Mouse (Mus musculus) heart, embryonic 10.5 days (tissue): Measurements from ENCODE around the gene Ndufb8. TPM values are rescaled to one million over a fixed set of nuclear protein-coding genes. Genes with fewer than 3 reads are reported as not detected.

Source experiments
- DNase-seq: peaks from one replicate; pipeline ENCODE4 v3.0.0-alpha.2; 2017; ENCODE audit warnings: low spot score
- H3K27ac ChIP-seq: fragments of 300-500 bp; sonication (generic); 2 replicates; pipeline ENCODE4 v1.5.1; 2016; ENCODE audit warnings: mild to moderate bottlenecking
- H3K27me3 ChIP-seq: fragments of 300-500 bp; sonication (generic); 2 replicates; pipeline ENCODE4 v1.6.1; 2016; ENCODE audit warnings: mild to moderate bottlenecking; ENCODE audit not compliant: poor library complexity, insufficient read depth, severe bottlenecking
- H3K36me3 ChIP-seq: fragments of 300-500 bp; sonication (generic); 2 replicates; pipeline ENCODE4 v1.6.1; 2016; ENCODE audit warnings: mild to moderate bottlenecking, moderate library complexity
- H3K4me1 ChIP-seq: fragments of 300-500 bp; sonication (generic); 2 replicates; pipeline ENCODE4 v1.6.1; 2016; ENCODE audit warnings: mild to moderate bottlenecking
- H3K4me3 ChIP-seq: fragments of 300-500 bp; sonication (generic); 2 replicates; pipeline ENCODE4 v1.5.1; 2016; ENCODE audit warnings: mild to moderate bottlenecking, moderate library complexity
- H3K9me3 ChIP-seq: fragments of 300-500 bp; sonication (generic); 2 replicates; pipeline ENCODE4 v1.6.1; 2016; ENCODE audit warnings: mild to moderate bottlenecking, moderate library complexity
- WGBS: fragments of 180-500 bp; shearing (Covaris S2); methylation state at CpG from one replicate; pipeline ENCODE4 v1.1.7; 2016; 5-methylcytosine and 5-hydroxymethylcytosine counted together
- polyA plus RNA-seq: library from polyadenylated mRNA; unstranded; fragments of >200 nt; fragmentation: Nextera tagmentation; extraction: Ambion mirVana; gene quantifications from 2 replicates; pipeline ENCODE4 v1.2.1, GENCODE M21; 2016

The Ndufb8 gene
- polyA plus RNA-seq, 1 experiment from 2014 or later: 861 TPM

GRCm38 (mm10) chr19:44519152-44519551 is 36.1 kb downstream of the Ndufb8 start:
- Histone ChIP-seq H3K27me3 (peaks cover 75% of the 10 kb centered on the region), H3K4me1 (0 out of 2 replicates have a peak, but pooled peaks cover 7% of the 10 kb centered on the region), H3K4me3 (no peak overlapping the region), H3K9me3 (no peaks in the 10 kb centered on the region), H3K36me3 (no peaks in the 10 kb centered on the region), H3K27ac (no peak overlapping the region)
- WGBS: 35% methylated on average over 7 of the region's 7 CpGs
- DNase-seq: no peak

- 45% methylated on average over 12 of the region's 12 CpGs for WGBS
- no peaks in the 10 kb centered on the region for H3K36me3 ChIP-seq
- no peak overlapping the region for H3K4me3 ChIP-seq
- no peak for DNase-seq
- 0 out of 2 replicates have a peak, but pooled peaks cover 10% of the 10 kb centered on the region for H3K4me1 ChIP-seq
- no peaks in the 10 kb centered on the region for H3K9me3 ChIP-seq
- peak overlapping the region; percentile 10; the same call in 1 of the 2 replicates for H3K27ac ChIP-seq
- H3K27me3 ChIP-seq: peaks cover 77% of the 10 kb centered on the region
Measured at GRCm38 (mm10) chr19:44517996-44518768, 37.1 kb downstream of the Ndufb8 start.

- no peaks in the 10 kb centered on the region for H3K36me3 ChIP-seq
- 34% methylated on average over 6 of the region's 6 CpGs for WGBS
- H3K4me3 ChIP-seq: no peak overlapping the region
- no peak for DNase-seq
- peaks cover 96% of the 10 kb centered on the region for H3K27me3 ChIP-seq
- peaks cover 22% of the 10 kb centered on the region for H3K4me1 ChIP-seq
- H3K9me3 ChIP-seq: no peaks in the 10 kb centered on the region
- no peak overlapping the region for H3K27ac ChIP-seq
Measured at GRCm38 (mm10) chr19:44515769-44516168, 39.5 kb downstream of the Ndufb8 start.

- H3K4me3 ChIP-seq: no peak overlapping the region
- peaks cover 98% of the 10 kb centered on the region for H3K27me3 ChIP-seq
- no peak for DNase-seq
- H3K4me1 ChIP-seq: peaks cover 32% of the 10 kb centered on the region
- H3K36me3 ChIP-seq: no peaks in the 10 kb centered on the region
- H3K9me3 ChIP-seq: no peaks in the 10 kb centered on the region
- H3K27ac ChIP-seq: no peak overlapping the region
- WGBS: 20% methylated on average over 14 of the region's 14 CpGs
Measured at GRCm38 (mm10) chr19:44514521-44515451, 40.5 kb downstream of the Ndufb8 start.

GRCm38 (mm10) chr19:44513921-44514482 is 41.2 kb downstream of the Ndufb8 start:
- Histone ChIP-seq H3K4me3 (no peak overlapping the region), H3K36me3 (no peaks in the 10 kb centered on the region), H3K27ac (no peak overlapping the region), H3K4me1 (peaks cover 33% of the 10 kb centered on the region), H3K27me3 (peaks cover 99% of the 10 kb centered on the region), H3K9me3 (no peaks in the 10 kb centered on the region)
- 25% methylated on average over 7 of the region's 7 CpGs for WGBS
- DNase-seq: no peak

- Histone ChIP-seq H3K36me3 (no peaks in the 10 kb centered on the region), H3K27me3 (peaks cover 97% of the 10 kb centered on the region), H3K4me1 (peaks cover 33% of the 10 kb centered on the region), H3K9me3 (no peaks in the 10 kb centered on the region), H3K27ac (no peak overlapping the region), H3K4me3 (no peak overlapping the region)
- WGBS: 25% methylated on average over 11 of the region's 11 CpGs
- no peak for DNase-seq
Measured at GRCm38 (mm10) chr19:44513054-44513833, 42.0 kb downstream of the Ndufb8 start.

- 32% methylated on average over 5 of the region's 5 CpGs for WGBS
Measured at GRCm38 (mm10) chr19:44512601-44513000, 42.6 kb downstream of the Ndufb8 start.

GRCm38 (mm10) chr19:44511451-44512231 is 43.6 kb downstream of the Ndufb8 start:
- peaks cover 33% of the 10 kb centered on the region for H3K4me1 ChIP-seq
- H3K9me3 ChIP-seq: no peaks in the 10 kb centered on the region
- peak overlapping the region; percentile 66 for H3K4me3 ChIP-seq
- H3K36me3 ChIP-seq: no peaks in the 10 kb centered on the region
- no peak for DNase-seq
- WGBS: under 1% methylated on average over 66 of the region's 66 CpGs
- peak overlapping the region; percentile 39; the same call in 1 of the 2 replicates for H3K27ac ChIP-seq
- peaks cover 96% of the 10 kb centered on the region for H3K27me3 ChIP-seq

More at GRCm38 (mm10) chr19:44512601-44513000, 42.6 kb downstream of the Ndufb8 start:
- H3K27me3 ChIP-seq: peaks cover 96% of the 10 kb centered on the region
- H3K4me1 ChIP-seq: peaks cover 33% of the 10 kb centered on the region
- no peaks in the 10 kb centered on the region for H3K36me3 ChIP-seq
- no peak overlapping the region for H3K27ac ChIP-seq
- no peak overlapping the region for H3K4me3 ChIP-seq
- H3K9me3 ChIP-seq: no peaks in the 10 kb centered on the region
- DNase-seq: no peak

- no peak for DNase-seq
- 5% methylated on average over 12 of the region's 12 CpGs for WGBS
- Histone ChIP-seq H3K4me1 (peaks cover 33% of the 10 kb centered on the region), H3K27me3 (peaks cover 87% of the 10 kb centered on the region), H3K36me3 (no peaks in the 10 kb centered on the region), H3K4me3 (peak overlapping the region; percentile 66), H3K27ac (no peak overlapping the region), H3K9me3 (no peaks in the 10 kb centered on the region)
Measured at GRCm38 (mm10) chr19:44510534-44511175, 44.6 kb downstream of the Ndufb8 start.

GRCm38 (mm10) chr19:44502741-44503140 is 52.5 kb downstream of the Ndufb8 start:
- H3K36me3 ChIP-seq: no peaks in the 10 kb centered on the region
- H3K4me3 ChIP-seq: no peak overlapping the region
- H3K27me3 ChIP-seq: peaks cover 66% of the 10 kb centered on the region
- 59% methylated on average over 4 of the region's 4 CpGs for WGBS
- no peak overlapping the region for H3K27ac ChIP-seq
- no peak for DNase-seq
- no peaks in the 10 kb centered on the region for H3K9me3 ChIP-seq
- H3K4me1 ChIP-seq: peaks cover 9% of the 10 kb centered on the region

- Histone ChIP-seq H3K4me3 (no peak overlapping the region), H3K9me3 (no peaks in the 10 kb centered on the region), H3K36me3 (no peaks in the 10 kb centered on the region), H3K4me1 (peaks cover 9% of the 10 kb centered on the region), H3K27ac (no peak overlapping the region), H3K27me3 (peaks cover 63% of the 10 kb centered on the region)
- WGBS: 73% methylated on average over 6 of the region's 6 CpGs
- no peak for DNase-seq
Measured at GRCm38 (mm10) chr19:44501925-44502324, 53.3 kb downstream of the Ndufb8 start.
